Mouse (Mus musculus): ENCODE data around the gene Mrrf. TPM values are rescaled to one million over a fixed set of nuclear protein-coding genes. Genes with fewer than 3 reads are reported as not detected.

Mrrf gene
- polyA plus RNA-seq, 1 experiment from 2014 or later: 29.8 TPM

GRCm38 (mm10) chr2:36203011-36203825 is 67.0 kb downstream of the Mrrf start:
- Histone ChIP-seq H3K4me1 (peaks cover 38% of the 10 kb centered on the region), H3K9ac (peak overlapping the region; percentile 72), H3K4me3 (peak overlapping the region; percentile 53), H3K9me3 (no peaks in the 10 kb centered on the region), H3K27ac (replicated peaks) (no peak overlapping the region), H3K36me3 (no peaks in the 10 kb centered on the region), H3K4me2 (peak overlapping the region; percentile 84), H3K27me3 (replicated peaks) (peaks cover 70% of the 10 kb centered on the region)
- ATAC-seq (ENCODE audit: extremely low read depth, insufficient number of reproducible peaks, low FRiP score, low TSS enrichment): no peak
- under 1% methylated on average over 39 of the region's 39 CpGs for WGBS

GRCm38 (mm10) chr2:36204595-36204994 is 68.4 kb downstream of the Mrrf start:
- Histone ChIP-seq H3K9ac (no peak overlapping the region), H3K4me3 (no peak overlapping the region), H3K4me2 (no peak overlapping the region), H3K9me3 (no peaks in the 10 kb centered on the region), H3K36me3 (no peaks in the 10 kb centered on the region), H3K27ac (replicated peaks) (no peak overlapping the region), H3K4me1 (peaks cover 24% of the 10 kb centered on the region), H3K27me3 (replicated peaks) (peaks cover 81% of the 10 kb centered on the region)
- ATAC-seq (ENCODE audit: extremely low read depth, insufficient number of reproducible peaks, low FRiP score, low TSS enrichment): no peak
- 57% methylated on average over 4 of the region's 4 CpGs for WGBS

GRCm38 (mm10) chr2:36207071-36207470 is 70.9 kb downstream of the Mrrf start:
- no peak for ATAC-seq (ENCODE audit: extremely low read depth, insufficient number of reproducible peaks, low FRiP score, low TSS enrichment)
- H3K36me3 ChIP-seq: no peaks in the 10 kb centered on the region
- no peak overlapping the region for H3K4me2 ChIP-seq
- no peak overlapping the region for H3K27ac ChIP-seq (replicated peaks)
- H3K27me3 ChIP-seq (replicated peaks): peaks cover 81% of the 10 kb centered on the region
- no peaks in the 10 kb centered on the region for H3K9me3 ChIP-seq
- peaks cover 32% of the 10 kb centered on the region for H3K4me1 ChIP-seq
- WGBS: 70% methylated on average over 11 of the region's 11 CpGs
- no peak overlapping the region for H3K4me3 ChIP-seq
- H3K9ac ChIP-seq: no peak overlapping the region

- Histone ChIP-seq H3K27ac (replicated peaks) (no peak overlapping the region), H3K4me3 (peak overlapping the region; percentile 35), H3K4me2 (peak overlapping the region; percentile 58), H3K27me3 (replicated peaks) (peaks cover 49% of the 10 kb centered on the region), H3K9ac (peak overlapping the region; percentile 67), H3K9me3 (no peaks in the 10 kb centered on the region), H3K36me3 (no peaks in the 10 kb centered on the region), H3K4me1 (peaks cover 36% of the 10 kb centered on the region)
- no peak for ATAC-seq (ENCODE audit: extremely low read depth, insufficient number of reproducible peaks, low FRiP score, low TSS enrichment)
- WGBS: 6% methylated on average over 33 of the region's 34 CpGs
Observed at GRCm38 (mm10) chr2:36210796-36211195, 74.6 kb downstream of the Mrrf start.

- no peak overlapping the region for H3K27ac ChIP-seq (replicated peaks)
- peaks cover 46% of the 10 kb centered on the region for H3K27me3 ChIP-seq (replicated peaks)
Observed at GRCm38 (mm10) chr2:36211785-36212184, 75.6 kb downstream of the Mrrf start.

GRCm38 (mm10) chr2:36213108-36213507 is 76.9 kb downstream of the Mrrf start:
- Histone ChIP-seq H3K9me3 (no peaks in the 10 kb centered on the region), H3K27ac (replicated peaks) (peak overlapping the region; percentile 72), H3K9ac (peak overlapping the region; percentile 40; the same call in 1 of the 2 replicates), H3K4me3 (no peak overlapping the region), H3K4me2 (peak overlapping the region; percentile 53), H3K36me3 (no peaks in the 10 kb centered on the region), H3K4me1 (peaks cover 59% of the 10 kb centered on the region), H3K27me3 (replicated peaks) (peaks cover 39% of the 10 kb centered on the region)
- WGBS: 19% methylated on average over 7 of the region's 7 CpGs
- ATAC-seq (ENCODE audit: extremely low read depth, insufficient number of reproducible peaks, low FRiP score, low TSS enrichment): peak; percentile 12; the same call in 1 of the 2 replicates

More at GRCm38 (mm10) chr2:36211785-36212184, 75.6 kb downstream of the Mrrf start:
- H3K4me2 ChIP-seq: no peak overlapping the region
- no peak for ATAC-seq (ENCODE audit: extremely low read depth, insufficient number of reproducible peaks, low FRiP score, low TSS enrichment)
- peaks cover 45% of the 10 kb centered on the region for H3K4me1 ChIP-seq
- no peak overlapping the region for H3K4me3 ChIP-seq
- no peak overlapping the region for H3K9ac ChIP-seq
- no peaks in the 10 kb centered on the region for H3K36me3 ChIP-seq
- no peaks in the 10 kb centered on the region for H3K9me3 ChIP-seq
- 40% methylated on average over 7 of the region's 7 CpGs for WGBS

GRCm38 (mm10) chr2:36214023-36214422 is 77.8 kb downstream of the Mrrf start:
- H3K36me3 ChIP-seq: no peaks in the 10 kb centered on the region
- whole genome bisulfite sequencing: 5% methylated on average over 8 of the region's 8 CpGs
- peak overlapping the region; percentile 53 for H3K4me2 ChIP-seq
- 0 out of 2 replicates have a peak, but pooled peaks have one; percentile 20 for ATAC-seq (ENCODE audit: extremely low read depth, insufficient number of reproducible peaks, low FRiP score, low TSS enrichment)
- peak overlapping the region; percentile 72 for H3K27ac ChIP-seq (replicated peaks)
- no peak overlapping the region for H3K4me3 ChIP-seq
- H3K27me3 ChIP-seq (replicated peaks): peaks cover 33% of the 10 kb centered on the region
- H3K9me3 ChIP-seq: no peaks in the 10 kb centered on the region
- H3K4me1 ChIP-seq: peaks cover 60% of the 10 kb centered on the region
- 0 out of 2 replicates have a peak overlapping the region, but pooled peaks have one; percentile 17 for H3K9ac ChIP-seq

GRCm38 (mm10) chr2:36214425-36214824 is 78.2 kb downstream of the Mrrf start:
- 60% methylated on average over 5 of the region's 5 CpGs for WGBS
- Histone ChIP-seq H3K9me3 (no peaks in the 10 kb centered on the region), H3K36me3 (no peaks in the 10 kb centered on the region), H3K27ac (replicated peaks) (no peak overlapping the region), H3K4me2 (peak overlapping the region; percentile 53), H3K4me1 (peaks cover 60% of the 10 kb centered on the region), H3K9ac (0 out of 2 replicates have a peak overlapping the region, but pooled peaks have one; percentile 17), H3K4me3 (no peak overlapping the region), H3K27me3 (replicated peaks) (peaks cover 29% of the 10 kb centered on the region)
- no peak for ATAC-seq (ENCODE audit: extremely low read depth, insufficient number of reproducible peaks, low FRiP score, low TSS enrichment)

- Histone ChIP-seq H3K27me3 (replicated peaks) (peaks cover 21% of the 10 kb centered on the region), H3K9ac (no peak overlapping the region), H3K4me1 (peaks cover 60% of the 10 kb centered on the region), H3K27ac (replicated peaks) (no peak overlapping the region), H3K36me3 (no peaks in the 10 kb centered on the region), H3K4me3 (no peak overlapping the region), H3K4me2 (no peak overlapping the region), H3K9me3 (no peaks in the 10 kb centered on the region)
- ATAC-seq (ENCODE audit: extremely low read depth, insufficient number of reproducible peaks, low FRiP score, low TSS enrichment): no peak
- 81% methylated on average over 5 of the region's 5 CpGs for WGBS
Observed at GRCm38 (mm10) chr2:36215203-36215739, 79.1 kb downstream of the Mrrf start.

GRCm38 (mm10) chr2:36216546-36216945 is 80.4 kb downstream of the Mrrf start:
- Histone ChIP-seq H3K4me1 (peaks cover 52% of the 10 kb centered on the region), H3K27ac (replicated peaks) (peak overlapping the region; percentile 69), H3K9me3 (no peaks in the 10 kb centered on the region), H3K9ac (peak overlapping the region; percentile 51; the same call in 1 of the 2 replicates), H3K36me3 (no peaks in the 10 kb centered on the region), H3K4me2 (peak overlapping the region; percentile 45), H3K4me3 (no peak overlapping the region; the same call in 1 of the 2 replicates), H3K27me3 (replicated peaks) (peaks cover 8% of the 10 kb centered on the region)
- no peak for ATAC-seq (ENCODE audit: extremely low read depth, insufficient number of reproducible peaks, low FRiP score, low TSS enrichment)

- Histone ChIP-seq H3K4me2 (peak overlapping the region; percentile 45), H3K36me3 (no peaks in the 10 kb centered on the region), H3K9me3 (no peaks in the 10 kb centered on the region), H3K4me3 (no peak overlapping the region; the same call in 1 of the 2 replicates), H3K27ac (replicated peaks) (peak overlapping the region; percentile 69), H3K4me1 (peaks cover 47% of the 10 kb centered on the region), H3K9ac (peak overlapping the region; percentile 51), H3K27me3 (replicated peaks) (peaks cover 3% of the 10 kb centered on the region)
- WGBS: 24% methylated on average over 4 of the region's 4 CpGs
- no peak for ATAC-seq (ENCODE audit: extremely low read depth, insufficient number of reproducible peaks, low FRiP score, low TSS enrichment)
Observed at GRCm38 (mm10) chr2:36216953-36217573, 80.9 kb downstream of the Mrrf start.
